Mouse (Mus musculus) CH12.LX (cell line): ENCODE data around the gene Rfxank.

Experiments used
- CTCF ChIP-seq, 2 experiments: IDR thresholded peaks in 1 of 2; conservative IDR thresholded peaks in 1 of 2; 2 replicates each; pipeline ENCODE4 v1.5.1; 2011 to 2012; ENCODE audit warnings: low read depth in 2 of 2, low read length in 2 of 2, improper control_type of control experiment in 1 of 2, inconsistent platforms in 1 of 2, mild to moderate bottlenecking in 1 of 2, moderate library complexity in 1 of 2
- POLR2A ChIP-seq: IDR thresholded peaks from 2 replicates; pipeline ENCODE4 v1.6.1; 2011; ENCODE audit warnings: low read depth, mild to moderate bottlenecking, improper control_type of control experiment, low read length

DNA sequence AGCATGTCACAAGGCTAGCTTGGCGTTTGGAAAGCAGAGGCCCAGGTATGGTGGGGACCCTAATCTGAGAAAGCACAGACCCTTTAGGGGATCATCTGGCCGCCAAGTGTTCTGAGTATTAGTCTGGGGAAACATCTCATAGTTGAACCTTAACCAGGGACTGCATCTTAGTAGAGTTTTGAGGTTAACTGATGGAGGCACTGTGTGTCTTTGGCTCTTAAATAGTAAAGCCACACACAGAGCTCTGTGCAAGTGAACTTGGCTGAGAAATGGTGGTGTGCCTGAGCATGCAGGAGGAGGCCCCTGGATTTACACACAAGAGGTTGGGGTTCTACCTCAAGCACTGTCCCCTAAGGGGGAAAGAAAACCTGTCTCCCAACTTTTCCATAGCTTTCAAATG lies 39.3 kb upstream of the Rfxank start:
- no peak for TF ChIP-seq CTCF (conservative IDR thresholded peaks at IDR 0.05 in 1 of 2, IDR thresholded peaks at IDR 0.05 in 1 of 2; ENCODE audit: low read depth in 2 of 2, low read length in 2 of 2)
- TF ChIP-seq POLR2A: no peak
